Mouse (Mus musculus) adipose tissue, adult 10 weeks (tissue): ENCODE measurements around the gene Klk8. TPM values are rescaled to one million over a fixed set of nuclear protein-coding genes. Genes with fewer than 3 reads are reported as not detected.

Experiments
- polyA plus RNA-seq: library from polyadenylated mRNA; stranded (reverse); fragments of 350-450 nt; fragmentation: Illumina TruSeq; extraction: RNeasy Lipid Tissue Mini Kit (QIAGEN cat#74804); gene quantifications from one replicate; pipeline ENCODE4 v1.2.3, GENCODE M21; 2014; ENCODE audit warnings: low read depth, low replicate concordance

Klk8 gene
- 1.0 TPM for polyA plus RNA-seq

GRCm38 (mm10) chr7:43797333-43797769 is at the start of gene Klk8:
Gene Klk8, plus strand, starts transcription at chr7:43797577.

GRCm38 (mm10) chr7:43768597-43768996 is 28.8 kb upstream of the Klk8 start, which contains the start of gene Klk12:
Gene Klk12, plus strand, starts transcription at chr7:43768897.

GRCm38 (mm10) chr7:43774364-43774763 is 23.0 kb upstream of the Klk8 start, which contains the start of gene Klk11:
Gene Klk11, plus strand, starts transcription at chr7:43774604.

GRCm38 (mm10) chr7:43780746-43781145 is 16.6 kb upstream of the Klk8 start, which contains the start of gene Klk10:
Gene Klk10, plus strand, starts transcription at chr7:43781035.

GRCm38 (mm10) chr7:43791591-43791990 is 5.8 kb upstream of the Klk8 start, which contains the start of gene Klk9:
Gene Klk9, plus strand, starts transcription at chr7:43791891.

GRCm38 (mm10) chr7:43810994-43811393 is 13.6 kb downstream of the Klk8 start, which contains the start of gene Klk7:
Gene Klk7, plus strand, starts transcription at chr7:43811294.

GRCm38 (mm10) chr7:43824199-43824598 is 26.8 kb downstream of the Klk8 start, which contains the start of gene Klk6:
Gene Klk6, plus strand, starts transcription at chr7:43824499.

GRCm38 (mm10) chr7:43841701-43842100 is 44.3 kb downstream of the Klk8 start, which contains the start of gene Klk5:
Gene Klk5, plus strand, starts transcription at chr7:43841971.

Other genes starting within 250 kb of the Klk8 start
- gene Zfp658, start 235.3 kb upstream of the Klk8 start, polyA plus RNA-seq, result 3.3 TPM
- 6.0 TPM for gene Zfp719, start 218.0 kb upstream of the Klk8 start, polyA plus RNA-seq
- not detected for gene Zfp819, start 190.4 kb upstream of the Klk8 start, polyA plus RNA-seq
- gene Ceacam18, start 162.9 kb upstream of the Klk8 start, polyA plus RNA-seq, result not detected
- 1.9 TPM for gene Siglece, start 137.4 kb upstream of the Klk8 start, polyA plus RNA-seq
- gene Ctu1, start 125.6 kb upstream of the Klk8 start, polyA plus RNA-seq, result 9.8 TPM
- 0.32 TPM for gene Klk14, start 107.2 kb upstream of the Klk8 start, polyA plus RNA-seq
- not detected for gene Klk13, start 85.0 kb upstream of the Klk8 start, polyA plus RNA-seq
- gene Klk12, start 28.7 kb upstream of the Klk8 start, polyA plus RNA-seq, result not detected
- not detected for gene Klk11, start 23.0 kb upstream of the Klk8 start, polyA plus RNA-seq
- gene Klk10, start 16.5 kb upstream of the Klk8 start, polyA plus RNA-seq, result 0.37 TPM
- gene Klk9, start 5.7 kb upstream of the Klk8 start, polyA plus RNA-seq, result not detected
- not detected for gene Klk7, start 13.7 kb downstream of the Klk8 start, polyA plus RNA-seq
- not detected for gene Klk6, start 26.9 kb downstream of the Klk8 start, polyA plus RNA-seq
- gene Klk5, start 44.4 kb downstream of the Klk8 start, polyA plus RNA-seq, result not detected
- not detected for gene Klk4, start 83.6 kb downstream of the Klk8 start, polyA plus RNA-seq
- gene Klk15, start 136.2 kb downstream of the Klk8 start, polyA plus RNA-seq, result not detected
- 2.2 TPM for gene Klk1b8, start 153.1 kb downstream of the Klk8 start, polyA plus RNA-seq
- gene Klk1b1, start 169.2 kb downstream of the Klk8 start, polyA plus RNA-seq, result not detected
- gene Klk1b9, start 178.5 kb downstream of the Klk8 start, polyA plus RNA-seq, result 0.52 TPM
- not detected for gene Klk1b11, start 198.3 kb downstream of the Klk8 start, polyA plus RNA-seq
- 0.52 TPM for gene Klk1b26, start 214.6 kb downstream of the Klk8 start, polyA plus RNA-seq